Mouse (Mus musculus): Measurements from ENCODE around the gene Pkdrej.

Pkdrej gene

GRCm38 (mm10) chr15:85771306-85772121, 50.0 kb downstream of the Pkdrej start:
- no peak for DNase-seq (ENCODE audit: low read depth, low spot score)

GRCm38 (mm10) chr15:85768991-85769390, 52.5 kb downstream of the Pkdrej start:
- no peak for DNase-seq (ENCODE audit: low read depth, low spot score)

- no peak for DNase-seq (ENCODE audit: low read depth, low spot score)
Observed at GRCm38 (mm10) chr15:85766677-85767076, 54.9 kb downstream of the Pkdrej start.

- DNase-seq (ENCODE audit: low read depth, low spot score), result no peak
Observed at GRCm38 (mm10) chr15:85765022-85765421, 56.5 kb downstream of the Pkdrej start.

Measured in ZHBTc4 (cell line).